Mouse (Mus musculus): ENCODE data around the gene Camta1.

The Camta1 gene

DNA sequence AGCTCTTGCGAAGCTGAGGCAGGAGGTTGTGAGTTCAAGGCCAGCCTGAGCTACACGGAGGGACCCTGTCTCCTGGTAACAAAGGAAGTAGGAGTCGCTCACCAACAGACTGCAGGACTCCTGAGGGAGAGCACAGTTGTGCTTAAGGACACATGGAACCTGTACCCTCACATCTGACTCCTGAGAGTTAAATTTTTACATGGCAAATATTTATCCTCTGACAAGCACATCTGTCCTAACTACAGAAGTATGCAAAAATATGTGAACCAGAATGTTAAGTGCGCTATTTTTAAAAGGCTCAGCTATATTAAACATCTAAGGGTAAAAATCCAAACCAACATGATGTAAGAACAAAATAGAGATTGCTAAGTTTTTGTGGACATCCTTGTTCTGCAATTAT is 56.0 kb downstream of the Camta1 start:
- in situ Hi-C loops (cut with MboI; ENCODE audit: low pct_unique_long_range_greater_than_20kb in 1 of 2, low sequenced_read_pairs in 2 of 2, unreplicated experiment in 1 of 2): no loop called here

DNA sequence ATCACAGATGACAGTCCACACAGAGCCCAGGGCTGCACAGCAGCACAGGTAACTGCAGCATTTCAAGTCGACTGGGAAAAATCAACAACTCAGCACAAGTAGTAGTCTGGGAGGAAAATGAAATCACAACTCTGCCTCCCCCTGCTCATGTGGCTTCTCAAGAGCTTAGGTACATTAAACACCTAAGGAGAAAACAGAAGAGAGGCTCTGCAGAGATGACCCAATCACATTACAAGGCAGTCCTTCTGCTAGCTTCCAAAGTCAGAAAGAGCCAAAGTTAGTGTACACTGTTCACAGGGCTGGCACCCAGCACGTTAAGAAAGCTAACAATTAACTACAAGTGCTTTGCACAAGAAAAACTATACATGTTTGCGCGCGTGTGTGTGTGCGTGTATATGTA is 56.6 kb downstream of the Camta1 start:
- in situ Hi-C loops (cut with MboI; ENCODE audit: low pct_unique_long_range_greater_than_20kb in 1 of 2, low sequenced_read_pairs in 2 of 2, unreplicated experiment in 1 of 2): no loop called here

DNA sequence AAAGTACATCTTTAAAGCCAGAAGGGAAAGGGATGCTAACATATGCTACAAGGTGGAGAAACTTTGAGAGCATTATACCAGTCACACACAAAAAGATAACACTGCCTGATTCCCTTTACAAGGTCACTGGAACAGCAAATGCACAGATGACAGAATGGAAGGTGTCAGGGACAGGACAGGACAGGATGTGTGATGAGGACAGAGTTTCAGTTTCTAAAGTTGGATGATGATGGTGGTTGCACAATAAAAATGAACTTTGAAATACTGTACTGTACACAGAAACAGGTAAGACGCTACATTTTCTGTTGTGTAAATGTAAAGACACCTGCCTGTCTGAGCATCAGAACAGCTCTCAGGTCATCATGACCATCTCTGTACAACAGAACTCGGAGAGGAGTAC is 57.5 kb downstream of the Camta1 start:
- in situ Hi-C loops (cut with MboI; ENCODE audit: low pct_unique_long_range_greater_than_20kb in 1 of 2, low sequenced_read_pairs in 2 of 2, unreplicated experiment in 1 of 2): no loop called here

DNA sequence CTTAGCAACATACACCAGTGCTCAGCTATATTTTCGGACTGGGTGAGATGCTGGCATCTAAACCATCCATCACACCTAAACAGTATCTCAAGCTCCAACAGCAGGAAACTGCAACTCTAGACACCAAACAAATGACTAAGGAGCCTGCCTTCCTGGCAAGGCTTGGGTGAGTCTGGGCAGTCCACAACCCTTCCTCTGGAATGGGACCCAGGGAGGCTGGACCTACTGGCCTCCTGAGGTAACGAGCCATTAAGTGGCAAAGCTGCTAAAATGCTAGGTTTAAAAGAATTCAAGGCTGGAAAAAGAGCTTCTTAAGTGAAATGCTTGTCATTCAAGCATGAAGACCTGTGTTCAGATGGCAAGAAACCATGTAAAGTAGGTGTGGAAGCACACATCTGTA is 63.0 kb downstream of the Camta1 start:
- in situ Hi-C loops (cut with MboI; ENCODE audit: low pct_unique_long_range_greater_than_20kb in 1 of 2, low sequenced_read_pairs in 2 of 2, unreplicated experiment in 1 of 2): no loop called here

DNA sequence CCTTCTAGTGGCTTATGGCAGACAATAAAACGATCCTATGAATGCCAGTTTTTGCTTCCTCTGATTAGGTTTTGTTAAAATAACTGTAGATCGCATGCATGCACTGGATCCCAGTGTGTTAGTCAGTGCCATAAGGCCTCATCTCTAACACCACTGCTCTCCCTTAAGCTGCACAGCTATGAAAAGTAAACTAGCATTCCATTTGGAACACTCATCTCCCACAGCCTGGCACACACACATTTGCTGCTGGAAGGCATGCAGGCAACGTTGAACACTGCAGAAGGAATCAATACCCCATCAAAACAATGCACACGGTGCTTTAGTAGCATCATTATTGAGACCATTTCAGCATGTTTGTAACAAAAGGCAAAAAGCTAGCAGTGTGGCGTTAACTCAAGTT is 68.0 kb downstream of the Camta1 start:
- in situ Hi-C loops (cut with MboI; ENCODE audit: low pct_unique_long_range_greater_than_20kb in 1 of 2, low sequenced_read_pairs in 2 of 2, unreplicated experiment in 1 of 2): no loop called here

DNA sequence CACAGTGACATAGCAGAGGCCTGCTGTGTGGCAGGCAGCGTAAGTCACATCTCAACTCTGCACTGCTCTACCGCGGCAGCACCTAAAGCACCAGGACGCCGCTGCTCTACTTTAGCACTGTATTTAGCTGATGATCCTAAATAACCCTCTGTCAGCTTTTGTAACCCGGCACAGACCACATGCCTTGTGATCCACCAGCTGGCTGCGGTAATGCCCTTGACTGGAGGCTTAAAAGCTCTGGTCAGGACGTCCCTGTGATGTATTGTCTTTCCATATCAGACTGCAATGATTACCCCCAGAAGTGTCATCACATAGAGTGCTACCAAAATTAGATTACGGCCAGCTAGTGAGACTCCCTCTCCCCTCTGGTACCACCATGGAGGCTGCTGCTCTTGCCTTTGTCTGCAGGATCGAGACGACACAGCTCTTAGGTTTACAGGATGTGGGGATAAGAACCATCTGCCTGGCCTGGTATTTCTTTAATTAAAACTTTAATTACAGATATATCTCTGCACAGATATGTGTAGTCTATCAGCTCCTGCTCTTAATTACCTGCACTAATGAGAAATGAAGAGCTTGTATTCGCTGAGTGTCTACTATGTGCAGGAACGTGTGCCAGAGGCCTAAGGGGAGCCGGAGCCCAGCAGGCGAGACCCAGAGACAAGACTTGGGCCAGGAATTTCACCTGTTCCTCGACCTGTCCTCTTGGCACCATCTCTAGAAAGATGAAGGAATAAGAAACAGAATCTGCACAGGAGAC is 74.5 kb downstream of the Camta1 start:
- in situ Hi-C loops (cut with MboI; ENCODE audit: low pct_unique_long_range_greater_than_20kb in 1 of 2, low sequenced_read_pairs in 2 of 2, unreplicated experiment in 1 of 2): no loop called here

DNA sequence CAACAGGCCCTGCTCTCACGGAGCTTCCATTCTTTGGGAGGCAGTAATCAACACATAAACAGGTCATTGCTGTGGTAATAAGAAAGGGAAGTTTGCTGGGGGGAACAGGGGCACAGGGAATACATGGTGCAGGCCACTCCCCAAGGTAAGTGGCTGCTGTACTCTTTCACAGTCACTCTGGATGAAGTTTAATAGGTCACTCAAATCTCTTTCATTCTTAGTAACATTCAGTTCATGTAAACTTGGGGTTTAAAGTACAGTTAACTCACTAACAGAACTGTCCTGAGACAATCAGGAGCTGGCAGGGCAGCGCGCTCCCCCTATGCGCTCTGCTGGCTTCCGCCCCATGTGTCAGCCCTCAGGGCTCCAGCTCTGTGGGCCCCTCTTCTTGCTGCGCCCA is 81.2 kb downstream of the Camta1 start:
- in situ Hi-C loops (cut with MboI; ENCODE audit: low pct_unique_long_range_greater_than_20kb in 1 of 2, low sequenced_read_pairs in 2 of 2, unreplicated experiment in 1 of 2): no loop called here

DNA sequence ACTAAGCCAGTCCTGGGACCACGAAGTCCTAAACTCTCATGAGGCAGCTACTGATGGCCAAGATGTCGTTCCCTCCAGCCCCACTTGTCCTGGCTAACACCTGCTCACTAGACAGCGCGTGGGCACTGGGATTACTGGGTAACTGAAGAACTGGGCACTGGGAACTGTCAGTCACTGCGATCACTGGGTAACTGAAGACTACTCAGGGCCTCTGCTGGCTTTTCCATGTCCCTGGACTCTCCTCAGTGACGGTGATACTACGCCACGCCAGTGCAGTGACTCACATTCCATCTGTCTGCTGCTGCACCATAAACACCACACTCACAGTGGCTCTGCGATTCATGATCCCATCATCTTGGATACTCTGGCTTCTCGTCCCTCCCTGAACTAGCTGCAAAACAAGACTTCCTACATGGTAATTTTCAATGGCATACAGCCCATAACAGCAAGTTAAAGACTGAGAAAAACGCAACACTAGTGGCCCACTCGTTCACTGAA is 81.7 kb downstream of the Camta1 start:
- in situ Hi-C loops (cut with MboI; ENCODE audit: low pct_unique_long_range_greater_than_20kb in 1 of 2, low sequenced_read_pairs in 2 of 2, unreplicated experiment in 1 of 2): no loop called here

DNA sequence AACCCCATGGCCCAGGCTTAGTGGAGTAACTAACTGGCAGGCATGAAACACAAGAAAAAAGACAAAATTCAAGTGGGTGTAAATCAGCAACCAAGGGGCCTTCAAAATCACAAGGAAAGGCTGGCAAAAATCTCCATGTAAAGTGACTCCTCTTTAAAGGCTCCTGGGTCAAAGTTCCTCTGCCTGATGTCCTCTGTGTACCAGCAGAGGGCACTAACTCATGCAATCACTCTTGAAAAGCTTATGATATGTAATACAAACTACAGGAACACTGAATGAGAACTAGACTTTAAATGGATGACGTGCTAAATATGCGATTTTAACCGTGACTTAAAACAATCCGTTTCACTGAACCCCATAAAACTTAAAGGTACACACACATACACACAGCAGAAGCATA is 83.2 kb downstream of the Camta1 start:
- in situ Hi-C loops (cut with MboI; ENCODE audit: low pct_unique_long_range_greater_than_20kb in 1 of 2, low sequenced_read_pairs in 2 of 2, unreplicated experiment in 1 of 2): no loop called here

DNA sequence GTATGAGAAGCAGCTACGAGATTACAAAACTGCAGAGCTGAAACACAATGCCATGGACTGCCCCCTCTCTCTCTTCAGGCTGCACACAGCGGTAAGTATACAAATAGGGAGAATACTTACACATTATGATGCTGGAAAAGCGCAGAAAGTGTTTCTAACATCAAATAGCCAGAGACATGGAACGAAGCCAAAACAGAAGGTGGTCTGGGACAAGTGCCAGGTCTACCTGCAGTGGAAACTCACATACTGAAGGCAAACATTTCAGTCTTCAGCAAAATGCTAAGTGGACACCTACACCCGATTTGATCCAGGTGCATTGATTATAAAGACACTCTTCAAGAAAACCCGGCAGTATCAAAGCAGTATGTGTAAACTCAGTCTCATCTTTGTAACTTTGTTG is 84.2 kb downstream of the Camta1 start:
- in situ Hi-C loops (cut with MboI; ENCODE audit: low pct_unique_long_range_greater_than_20kb in 1 of 2, low sequenced_read_pairs in 2 of 2, unreplicated experiment in 1 of 2): no loop called here

DNA sequence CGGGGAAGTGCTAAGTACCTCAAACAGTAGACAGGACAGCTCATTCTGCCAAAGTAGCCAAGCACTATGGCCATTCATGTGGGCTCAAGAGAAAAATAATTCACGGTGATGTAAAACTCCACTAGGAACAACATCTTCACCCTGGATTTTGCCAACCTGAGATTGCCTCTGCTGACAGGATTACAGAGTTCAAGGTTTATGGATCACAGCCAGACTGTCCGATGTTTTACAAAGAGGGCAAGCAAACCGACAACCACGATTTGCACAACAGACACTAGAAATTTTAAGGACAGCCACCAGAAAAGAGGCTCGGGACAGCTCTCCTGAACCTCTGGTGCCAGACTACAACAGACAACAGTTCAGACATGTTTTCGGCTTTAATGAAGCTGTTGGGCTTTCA is 86.2 kb downstream of the Camta1 start:
- in situ Hi-C loops (cut with MboI; ENCODE audit: low pct_unique_long_range_greater_than_20kb in 1 of 2, low sequenced_read_pairs in 2 of 2, unreplicated experiment in 1 of 2): no loop called here

DNA sequence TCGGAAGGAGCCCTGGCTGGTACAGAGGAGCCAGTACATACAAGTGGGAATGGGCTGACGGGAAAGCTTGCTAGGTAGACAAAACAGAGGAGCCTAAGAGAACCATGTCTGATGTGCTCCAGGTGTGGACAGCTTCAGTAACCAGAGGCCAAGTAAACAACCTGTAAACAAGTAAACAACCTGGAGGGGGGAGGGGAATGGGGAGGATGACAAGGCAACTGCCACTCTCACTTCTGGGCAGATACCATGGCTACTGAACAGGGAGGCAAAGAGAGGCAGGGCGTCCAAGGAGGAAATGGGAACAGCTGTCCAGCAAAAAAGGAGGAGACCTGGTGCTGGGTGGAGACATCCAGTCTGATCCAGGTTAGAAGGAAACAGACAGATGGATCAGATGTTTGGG is 88.0 kb downstream of the Camta1 start:
- in situ Hi-C loops (cut with MboI; ENCODE audit: low pct_unique_long_range_greater_than_20kb in 1 of 2, low sequenced_read_pairs in 2 of 2, unreplicated experiment in 1 of 2): no loop called here

DNA sequence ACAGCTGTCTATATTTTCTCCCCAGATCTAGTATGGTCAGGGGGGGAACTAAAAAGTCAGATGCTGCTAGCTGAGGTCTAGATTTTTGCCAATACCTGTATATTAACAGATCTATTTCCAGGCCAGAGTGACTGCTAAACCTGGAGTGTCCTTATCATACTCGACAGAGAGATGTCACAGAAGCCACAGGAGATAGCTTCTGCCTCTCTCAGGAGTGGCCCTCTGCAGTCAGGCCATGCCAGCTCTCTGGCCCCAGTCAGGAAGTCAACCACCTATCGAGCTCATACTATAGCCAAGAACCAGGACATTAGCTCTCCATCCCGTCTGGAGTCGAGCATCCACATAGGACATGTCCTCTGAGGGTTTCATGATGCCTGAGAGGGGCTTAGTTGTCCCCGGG is 88.7 kb downstream of the Camta1 start:
- in situ Hi-C loops (cut with MboI; ENCODE audit: low pct_unique_long_range_greater_than_20kb in 1 of 2, low sequenced_read_pairs in 2 of 2, unreplicated experiment in 1 of 2): no loop called here

DNA sequence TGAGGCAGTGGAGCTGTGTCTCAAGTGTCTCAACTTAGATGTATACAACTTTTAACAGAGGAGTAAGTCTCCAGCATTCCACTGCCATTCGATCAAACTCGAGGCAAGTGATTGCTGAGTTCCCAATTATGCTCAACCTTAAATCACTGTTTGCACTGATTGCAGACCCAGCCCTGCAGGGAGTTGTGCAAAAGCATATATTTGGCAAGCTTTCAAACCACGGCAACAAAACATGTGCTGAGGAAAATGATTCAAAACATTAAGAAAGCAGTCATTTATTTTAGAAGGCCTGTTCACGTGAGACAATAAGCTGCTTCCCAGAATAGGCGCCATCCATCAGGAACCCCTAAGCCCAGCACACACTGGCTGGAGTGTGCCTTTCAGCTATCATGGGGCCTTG is 91.0 kb downstream of the Camta1 start:
- in situ Hi-C loops (cut with MboI; ENCODE audit: low pct_unique_long_range_greater_than_20kb in 1 of 2, low sequenced_read_pairs in 2 of 2, unreplicated experiment in 1 of 2): no loop called here

DNA sequence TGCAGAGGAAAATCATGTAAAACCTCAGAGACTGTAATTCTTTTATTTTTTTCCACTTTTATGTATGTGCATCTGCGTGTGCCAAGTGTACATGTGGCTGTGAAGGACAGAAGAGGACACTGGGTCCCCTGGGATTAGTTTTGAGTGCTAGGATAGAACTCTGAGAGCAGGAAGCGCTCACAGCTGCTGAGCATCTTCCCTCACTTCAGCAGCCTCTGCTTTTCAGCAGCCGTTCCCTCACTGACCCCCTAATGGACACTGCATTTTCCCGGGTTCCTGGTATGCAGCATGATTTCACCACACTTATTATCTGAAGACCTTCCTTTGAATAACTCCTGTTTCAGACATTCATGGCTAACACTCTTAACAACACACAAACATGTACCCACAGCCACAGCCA is 93.9 kb downstream of the Camta1 start:
- in situ Hi-C loops (cut with MboI; ENCODE audit: low pct_unique_long_range_greater_than_20kb in 1 of 2, low sequenced_read_pairs in 2 of 2, unreplicated experiment in 1 of 2): no loop called here

DNA sequence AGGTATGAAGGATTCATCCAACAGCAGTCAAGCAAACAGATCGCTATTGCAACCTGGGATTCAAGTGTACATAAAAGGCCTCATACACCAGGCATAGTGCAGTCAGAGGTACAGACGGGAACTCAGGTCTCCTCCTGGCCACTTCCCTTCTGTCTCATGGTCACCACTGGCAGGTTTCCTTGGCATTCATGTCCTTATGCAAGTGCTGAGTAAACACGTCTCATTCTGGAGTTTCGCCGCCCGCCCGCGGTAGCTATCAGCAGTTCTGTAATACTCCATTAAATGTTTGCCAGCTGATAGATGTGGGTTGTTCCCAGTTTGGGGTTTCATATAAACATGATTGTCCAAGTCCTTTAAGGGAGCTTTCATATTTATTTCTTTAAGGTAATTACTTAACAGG is 94.3 kb downstream of the Camta1 start:
- in situ Hi-C loops (cut with MboI; ENCODE audit: low pct_unique_long_range_greater_than_20kb in 1 of 2, low sequenced_read_pairs in 2 of 2, unreplicated experiment in 1 of 2): no loop called here

DNA sequence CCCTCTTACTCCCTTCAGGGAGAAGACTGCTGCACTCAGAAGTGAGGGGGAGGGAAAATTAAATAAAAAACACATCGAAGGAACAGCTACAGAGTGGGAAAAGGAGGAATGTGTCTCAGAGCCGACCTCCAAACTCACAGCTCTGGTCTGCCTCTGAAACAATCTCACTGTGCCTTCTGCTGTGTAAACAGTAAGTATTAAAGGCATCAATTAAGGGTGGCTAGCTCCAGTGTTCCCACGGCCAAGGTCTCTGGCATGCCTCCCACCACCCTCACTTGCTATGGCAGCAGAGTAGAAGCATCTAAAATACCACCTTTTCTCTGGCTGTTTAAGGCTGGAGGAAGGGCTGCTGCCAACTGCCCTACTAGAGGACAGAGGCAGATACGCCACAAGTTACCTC is 96.3 kb downstream of the Camta1 start:
- in situ Hi-C loops (cut with MboI; ENCODE audit: low pct_unique_long_range_greater_than_20kb in 1 of 2, low sequenced_read_pairs in 2 of 2, unreplicated experiment in 1 of 2): no loop called here

DNA sequence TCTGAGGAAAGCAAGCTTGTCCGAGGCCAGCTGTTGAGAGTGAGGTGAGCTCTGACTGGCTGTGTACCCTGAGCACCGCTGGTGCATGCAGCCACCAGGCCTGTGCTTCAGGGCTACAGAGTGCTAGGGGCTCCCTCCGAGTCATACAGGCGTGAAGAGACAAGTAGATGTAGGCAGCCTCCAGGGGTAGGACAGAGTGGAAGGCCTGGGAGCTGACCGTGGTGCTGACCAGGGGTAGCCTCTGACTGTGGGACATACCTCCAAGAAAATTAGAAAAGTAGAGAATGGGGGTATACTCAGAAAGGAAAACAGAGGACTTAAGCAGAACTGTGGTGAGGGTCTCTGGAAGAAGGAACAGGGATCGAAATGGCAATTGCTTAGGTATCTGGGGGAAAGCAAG is 97.7 kb downstream of the Camta1 start:
- in situ Hi-C loops (cut with MboI; ENCODE audit: low pct_unique_long_range_greater_than_20kb in 1 of 2, low sequenced_read_pairs in 2 of 2, unreplicated experiment in 1 of 2): no loop called here

DNA sequence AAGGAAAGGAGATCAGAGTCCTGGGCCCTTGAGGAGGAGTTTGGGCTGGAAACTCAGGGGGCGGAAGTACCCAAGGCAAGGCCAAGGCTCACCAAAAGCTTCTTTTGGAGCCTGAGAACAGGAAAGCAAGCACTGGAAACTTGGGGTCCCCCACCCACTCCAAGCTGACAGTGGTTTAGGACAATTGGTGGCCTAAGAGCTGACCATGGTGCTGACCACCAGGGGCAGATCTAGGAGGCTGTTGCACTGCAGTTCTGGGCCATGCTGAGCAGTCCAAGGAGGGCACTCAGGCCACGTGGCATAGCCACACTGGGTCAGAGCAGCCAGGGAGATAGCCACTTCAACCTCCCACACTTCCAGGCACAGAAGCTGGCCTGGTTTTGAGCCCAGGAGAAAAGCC is 102.6 kb downstream of the Camta1 start:
- in situ Hi-C loops (cut with MboI; ENCODE audit: low pct_unique_long_range_greater_than_20kb in 1 of 2, low sequenced_read_pairs in 2 of 2, unreplicated experiment in 1 of 2): no loop called here

DNA sequence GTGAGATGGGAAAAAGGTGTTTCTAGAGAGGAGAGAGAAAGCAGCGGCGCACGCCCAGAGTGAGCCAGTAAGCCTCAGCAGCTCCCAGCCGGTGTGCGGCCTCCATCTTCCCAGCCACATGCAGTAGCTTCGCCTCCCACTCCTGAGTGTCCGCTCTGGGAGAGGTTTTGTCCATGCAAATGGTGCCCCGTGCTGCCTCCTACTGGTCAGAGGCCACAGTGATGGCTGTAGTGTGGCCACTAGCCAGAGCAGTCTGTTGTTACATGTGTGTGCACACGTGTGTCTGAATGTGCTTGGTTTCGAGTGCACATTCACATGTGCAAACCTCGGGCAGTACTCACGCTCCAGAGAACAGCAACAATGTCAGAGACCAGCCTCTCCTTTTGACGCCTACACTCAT is 103.3 kb downstream of the Camta1 start:
- in situ Hi-C loops (cut with MboI; ENCODE audit: low pct_unique_long_range_greater_than_20kb in 1 of 2, low sequenced_read_pairs in 2 of 2, unreplicated experiment in 1 of 2): no loop called here

DNA sequence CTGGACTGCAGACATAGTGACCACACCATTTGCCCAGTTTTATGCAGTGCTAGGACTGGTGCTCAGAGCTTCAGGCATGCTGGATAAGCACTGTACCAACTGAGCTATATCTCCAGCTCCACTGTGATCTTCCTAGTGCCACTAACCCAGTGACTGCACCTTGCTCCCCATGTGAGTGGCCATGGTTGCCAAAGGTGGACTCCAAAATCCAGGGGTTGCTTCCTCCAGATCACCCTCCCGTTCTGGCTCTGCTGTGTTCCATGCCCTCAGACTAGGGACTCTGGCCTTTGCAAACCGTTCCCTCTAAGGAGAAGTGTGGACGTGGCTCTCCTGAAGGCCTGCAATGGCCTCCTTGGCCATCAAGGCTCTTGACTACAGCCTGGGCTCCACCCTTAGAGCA is 104.4 kb downstream of the Camta1 start:
- in situ Hi-C loops (cut with MboI; ENCODE audit: low pct_unique_long_range_greater_than_20kb in 1 of 2, low sequenced_read_pairs in 2 of 2, unreplicated experiment in 1 of 2): no loop called here
